Mouse (Mus musculus): ENCODE results near the gene Fabp1. TPM values are rescaled to one million over a fixed set of nuclear protein-coding genes. Genes with fewer than 3 reads are reported as not detected.

Fabp1 gene
- polyA plus RNA-seq, 1 experiment from 2014 or later, result 0.45 TPM

GRCm38 (mm10) chr6:71224184-71224943, 24.7 kb downstream of the Fabp1 start:
- Histone ChIP-seq H3K36me3 (replicated peaks) (no peaks in the 10 kb centered on the region), H3K9me3 (no peaks in the 10 kb centered on the region), H3K9ac (no peak overlapping the region), H3K4me3 (no peak overlapping the region), H3K27me3 (replicated peaks) (no peaks in the 10 kb centered on the region), H3K4me2 (no peak overlapping the region), H3K4me1 (peaks cover 6% of the 10 kb centered on the region), H3K27ac (no peak overlapping the region)
- no peak for ATAC-seq (replicated peaks)
- WGBS, result 90% methylated on average over 3 of the region's 3 CpGs

GRCm38 (mm10) chr6:71226544-71226943, 26.9 kb downstream of the Fabp1 start:
- Histone ChIP-seq H3K9me3 (no peaks in the 10 kb centered on the region), H3K27ac (no peak overlapping the region), H3K4me1 (peaks cover 6% of the 10 kb centered on the region), H3K4me2 (no peak overlapping the region), H3K27me3 (replicated peaks) (no peaks in the 10 kb centered on the region), H3K36me3 (replicated peaks) (no peaks in the 10 kb centered on the region), H3K4me3 (no peak overlapping the region), H3K9ac (no peak overlapping the region)
- 16% methylated on average over 6 of the region's 6 CpGs for WGBS
- no peak for ATAC-seq (replicated peaks)

- Histone ChIP-seq H3K27ac (no peak overlapping the region), H3K27me3 (replicated peaks) (no peaks in the 10 kb centered on the region), H3K9ac (no peak overlapping the region), H3K4me2 (no peak overlapping the region), H3K36me3 (replicated peaks) (no peaks in the 10 kb centered on the region), H3K9me3 (no peaks in the 10 kb centered on the region), H3K4me3 (no peak overlapping the region), H3K4me1 (peaks cover 6% of the 10 kb centered on the region)
- ATAC-seq (replicated peaks), result no peak
- WGBS, result 5% methylated on average over 7 of the region's 7 CpGs
Measured at GRCm38 (mm10) chr6:71227157-71227770, 27.6 kb downstream of the Fabp1 start.

- H3K9ac ChIP-seq, result no peak overlapping the region
- H3K4me3 ChIP-seq, result no peak overlapping the region
- H3K9me3 ChIP-seq, result no peaks in the 10 kb centered on the region
- no peak overlapping the region for H3K27ac ChIP-seq
- no peaks in the 10 kb centered on the region for H3K4me1 ChIP-seq
- no peaks in the 10 kb centered on the region for H3K36me3 ChIP-seq (replicated peaks)
- 85% methylated on average over 13 of the region's 13 CpGs for WGBS
- no peak overlapping the region for H3K4me2 ChIP-seq
- no peaks in the 10 kb centered on the region for H3K27me3 ChIP-seq (replicated peaks)
- ATAC-seq (replicated peaks), result no peak
Measured at GRCm38 (mm10) chr6:71235121-71235520, 35.5 kb downstream of the Fabp1 start.

GRCm38 (mm10) chr6:71235944-71236343, 36.3 kb downstream of the Fabp1 start:
- WGBS, result 75% methylated on average over 2 of the region's 3 CpGs

GRCm38 (mm10) chr6:71236506-71236905, 36.9 kb downstream of the Fabp1 start:
- Histone ChIP-seq H3K4me2 (no peak overlapping the region), H3K36me3 (replicated peaks) (no peaks in the 10 kb centered on the region), H3K9ac (no peak overlapping the region), H3K27ac (no peak overlapping the region), H3K4me1 (no peaks in the 10 kb centered on the region), H3K4me3 (no peak overlapping the region), H3K27me3 (replicated peaks) (no peaks in the 10 kb centered on the region), H3K9me3 (no peaks in the 10 kb centered on the region)
- ATAC-seq (replicated peaks), result no peak
- WGBS, result 83% methylated on average over 6 of the region's 6 CpGs

More at GRCm38 (mm10) chr6:71235944-71236343, 36.3 kb downstream of the Fabp1 start:
- Histone ChIP-seq H3K4me2 (no peak overlapping the region), H3K36me3 (replicated peaks) (no peaks in the 10 kb centered on the region), H3K27ac (no peak overlapping the region), H3K9me3 (no peaks in the 10 kb centered on the region), H3K4me1 (no peaks in the 10 kb centered on the region), H3K9ac (no peak overlapping the region), H3K27me3 (replicated peaks) (no peaks in the 10 kb centered on the region), H3K4me3 (no peak overlapping the region)
- no peak for ATAC-seq (replicated peaks)

- WGBS, result 86% methylated on average over 6 of the region's 6 CpGs
- Histone ChIP-seq H3K36me3 (replicated peaks) (no peaks in the 10 kb centered on the region), H3K4me3 (no peak overlapping the region), H3K27ac (no peak overlapping the region), H3K4me2 (no peak overlapping the region), H3K9me3 (no peaks in the 10 kb centered on the region), H3K9ac (no peak overlapping the region), H3K27me3 (replicated peaks) (no peaks in the 10 kb centered on the region), H3K4me1 (no peaks in the 10 kb centered on the region)
- ATAC-seq (replicated peaks), result no peak
Measured at GRCm38 (mm10) chr6:71237031-71237431, 37.4 kb downstream of the Fabp1 start.

- H3K4me1 ChIP-seq, result no peaks in the 10 kb centered on the region
- no peaks in the 10 kb centered on the region for H3K9me3 ChIP-seq
- H3K4me3 ChIP-seq, result no peak overlapping the region
- H3K9ac ChIP-seq, result no peak overlapping the region
- 91% methylated on average over 26 of the region's 26 CpGs for WGBS
- H3K36me3 ChIP-seq (replicated peaks), result no peaks in the 10 kb centered on the region
- H3K27ac ChIP-seq, result no peak overlapping the region
- H3K27me3 ChIP-seq (replicated peaks), result no peaks in the 10 kb centered on the region
- no peak overlapping the region for H3K4me2 ChIP-seq
- ATAC-seq (replicated peaks), result no peak
Measured at GRCm38 (mm10) chr6:71239069-71239750, 39.6 kb downstream of the Fabp1 start.

GRCm38 (mm10) chr6:71240831-71241230, 41.2 kb downstream of the Fabp1 start:
- Histone ChIP-seq H3K4me2 (no peak overlapping the region), H3K4me3 (no peak overlapping the region), H3K4me1 (no peaks in the 10 kb centered on the region), H3K9me3 (no peaks in the 10 kb centered on the region), H3K9ac (no peak overlapping the region), H3K27ac (no peak overlapping the region), H3K27me3 (replicated peaks) (no peaks in the 10 kb centered on the region), H3K36me3 (replicated peaks) (no peaks in the 10 kb centered on the region)
- no peak for ATAC-seq (replicated peaks)
- 90% methylated on average over 7 of the region's 7 CpGs for WGBS

- Histone ChIP-seq H3K9me3 (no peaks in the 10 kb centered on the region), H3K4me3 (no peak overlapping the region), H3K27ac (no peak overlapping the region), H3K36me3 (replicated peaks) (no peaks in the 10 kb centered on the region), H3K27me3 (replicated peaks) (no peaks in the 10 kb centered on the region), H3K4me2 (no peak overlapping the region), H3K9ac (no peak overlapping the region), H3K4me1 (no peaks in the 10 kb centered on the region)
- no peak for ATAC-seq (replicated peaks)
- 94% methylated on average over 1 of the region's 1 CpGs for WGBS
Measured at GRCm38 (mm10) chr6:71242811-71243210, 43.2 kb downstream of the Fabp1 start.

GRCm38 (mm10) chr6:71243258-71243657, 43.6 kb downstream of the Fabp1 start:
- Histone ChIP-seq H3K36me3 (replicated peaks) (no peaks in the 10 kb centered on the region), H3K4me3 (no peak overlapping the region), H3K27ac (no peak overlapping the region), H3K4me1 (no peaks in the 10 kb centered on the region), H3K9me3 (no peaks in the 10 kb centered on the region), H3K9ac (no peak overlapping the region), H3K4me2 (no peak overlapping the region), H3K27me3 (replicated peaks) (no peaks in the 10 kb centered on the region)
- 88% methylated on average over 3 of the region's 3 CpGs for WGBS
- ATAC-seq (replicated peaks), result no peak

GRCm38 (mm10) chr6:71248420-71248819, 48.8 kb downstream of the Fabp1 start:
- Histone ChIP-seq H3K27me3 (replicated peaks) (no peaks in the 10 kb centered on the region), H3K9me3 (no peaks in the 10 kb centered on the region), H3K4me1 (no peaks in the 10 kb centered on the region), H3K36me3 (replicated peaks) (no peaks in the 10 kb centered on the region), H3K27ac (no peak overlapping the region), H3K9ac (no peak overlapping the region), H3K4me2 (no peak overlapping the region), H3K4me3 (no peak overlapping the region)
- 88% methylated on average over 1 of the region's 1 CpGs for WGBS
- no peak for ATAC-seq (replicated peaks)
